Mouse (Mus musculus) urinary bladder, postnatal 36 days (tissue): ENCODE data around the gene Ppp1r26.

Source experiments
- DNase-seq, 2 experiments: peaks; one replicate each; pipeline ENCODE4 v3.0.0; 2022; ENCODE audit warnings: low spot score in 2 of 2, mixed read lengths in 1 of 2

Ppp1r26 gene

DNA sequence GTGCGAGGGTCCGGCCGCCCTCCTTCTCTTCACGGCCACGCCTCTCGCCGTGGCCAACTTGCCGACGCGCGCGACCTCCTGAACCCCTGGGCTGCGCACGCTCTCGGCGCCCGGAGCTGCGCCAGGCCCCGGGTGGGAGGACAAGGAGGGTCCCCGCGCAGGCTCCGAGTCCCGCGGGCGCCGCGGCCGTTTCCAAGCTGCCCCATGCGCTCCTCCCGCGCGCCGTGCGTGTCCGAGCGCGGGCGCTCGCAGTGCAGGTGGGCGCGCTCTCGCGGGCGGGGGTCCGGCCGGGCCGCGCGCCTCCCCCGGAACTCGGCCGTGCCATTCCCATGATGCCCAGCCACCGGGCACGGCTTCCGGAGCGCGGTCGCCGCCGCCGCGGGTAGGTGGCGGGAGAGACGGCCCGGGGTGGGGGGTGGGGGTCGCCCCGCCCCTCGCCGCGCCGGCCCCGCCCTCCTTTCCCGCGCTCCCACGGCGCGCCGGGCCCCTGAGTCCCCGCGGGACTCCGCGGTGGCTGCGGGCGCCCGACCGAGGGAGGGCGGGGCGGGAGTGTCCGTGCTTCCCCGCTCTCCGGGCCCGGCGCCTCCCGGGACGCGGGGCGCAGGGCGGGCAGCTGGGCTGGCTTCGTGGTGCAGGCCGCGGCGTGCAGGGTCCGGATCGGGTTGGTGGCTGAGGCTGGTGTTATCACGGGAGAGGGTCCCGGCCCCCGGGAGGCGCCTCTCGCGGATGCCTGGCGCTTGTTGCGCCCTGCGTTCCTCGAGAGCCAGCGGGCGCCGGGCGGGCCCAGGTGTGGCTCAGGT lies at the start of gene Ppp1r26:
Ppp1r26 (plus strand) TSS at position 286 of the 800 bp plus-strand sequence.
- peak in 1 of 2 experiments; percentile 23 for DNase-seq

DNA sequence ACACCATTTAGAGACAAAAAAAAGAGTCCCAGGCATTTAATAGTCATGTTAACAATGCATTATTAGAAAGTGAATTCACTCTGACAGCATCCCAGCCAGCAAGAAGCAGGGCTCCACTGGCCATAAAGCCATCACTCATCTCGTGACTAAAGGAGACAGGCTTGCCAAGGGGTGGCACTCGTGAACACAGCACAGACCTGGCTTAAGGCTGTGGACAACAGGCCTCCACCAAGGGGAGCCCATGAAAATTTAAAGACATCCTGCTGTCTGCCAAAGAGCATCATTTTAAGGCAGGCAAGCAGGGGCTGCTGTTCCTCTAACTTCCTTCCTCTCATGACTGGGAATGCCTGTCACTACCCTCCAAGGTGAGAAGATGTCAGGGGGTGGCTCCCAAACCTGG lies 49.7 kb upstream of the Ppp1r26 start:
- no peak for DNase-seq

GRCm38 (mm10) chr2:28397417-28398119 lies 49.0 kb upstream of the Ppp1r26 start:
- no peak for DNase-seq

- DNase-seq = peak in 1 of 2 experiments; percentile 31
Observed at GRCm38 (mm10) chr2:28401647-28402046, 45.0 kb upstream of the Ppp1r26 start.

DNA sequence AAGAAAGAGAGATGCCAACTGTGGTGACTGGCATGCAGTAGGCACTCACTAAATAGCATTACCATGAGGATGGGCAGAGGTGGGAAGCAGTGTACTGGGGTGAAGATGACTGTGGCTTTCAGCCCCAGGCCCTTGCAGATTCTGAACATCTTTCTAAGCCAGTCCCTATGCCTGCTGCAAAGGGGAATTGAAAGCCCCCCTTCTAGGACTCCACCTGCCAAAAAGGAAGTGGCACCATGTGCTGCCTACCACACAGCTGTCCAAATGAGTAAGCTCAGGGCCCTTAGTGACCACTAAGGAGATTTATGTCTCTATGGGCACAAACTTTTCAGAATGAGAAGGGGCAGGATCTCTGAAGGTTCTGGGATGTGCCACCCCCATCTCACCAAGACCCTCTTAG lies 44.5 kb upstream of the Ppp1r26 start:
- no peak for DNase-seq

GRCm38 (mm10) chr2:28407796-28408195 lies 38.8 kb upstream of the Ppp1r26 start:
- no peak for DNase-seq

- DNase-seq = no peak
Observed at GRCm38 (mm10) chr2:28409144-28409543, 37.5 kb upstream of the Ppp1r26 start.

DNA sequence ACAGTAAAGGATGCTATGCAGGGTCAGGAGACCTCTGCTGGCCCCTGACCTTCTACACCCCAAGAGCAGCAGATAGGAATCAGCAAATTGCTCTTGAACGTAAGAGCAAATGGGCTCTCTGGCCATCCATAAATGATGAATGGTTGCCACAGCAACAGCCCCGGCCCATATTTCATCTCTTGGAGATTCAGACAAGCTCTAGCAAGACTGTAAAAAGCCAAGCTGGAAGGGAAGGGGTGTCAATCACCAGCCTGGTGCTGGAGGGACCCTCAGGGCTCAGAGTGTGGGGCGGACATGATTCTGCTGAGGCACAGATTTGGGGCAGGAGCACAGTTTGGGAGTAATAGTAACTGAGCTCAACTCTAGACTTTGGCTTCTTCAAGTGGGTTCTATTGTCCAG lies 37.0 kb upstream of the Ppp1r26 start:
- DNase-seq = no peak

GRCm38 (mm10) chr2:28412936-28413335 lies 33.7 kb upstream of the Ppp1r26 start:
- DNase-seq = no peak

- DNase-seq = no peak
Observed at GRCm38 (mm10) chr2:28414116-28414756, 32.4 kb upstream of the Ppp1r26 start.

DNA sequence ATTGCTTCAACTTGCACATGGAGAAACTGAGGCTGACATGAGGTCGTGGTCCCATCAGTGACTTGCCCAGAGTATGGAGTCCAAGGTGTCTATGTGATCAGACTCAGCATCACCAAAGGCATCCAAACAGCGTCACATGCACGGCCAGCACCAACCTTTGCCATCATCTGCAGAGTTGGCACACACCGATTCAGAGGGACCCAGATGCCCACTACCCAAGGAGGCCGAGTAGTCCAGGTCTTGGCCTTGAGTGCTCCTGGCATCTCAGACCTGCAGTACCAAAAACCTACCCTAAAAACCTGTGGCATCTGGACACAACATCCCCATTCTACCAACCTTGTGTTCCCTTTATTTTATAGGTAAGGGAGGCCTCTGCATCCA lies 31.9 kb upstream of the Ppp1r26 start:
- no peak for DNase-seq

DNA sequence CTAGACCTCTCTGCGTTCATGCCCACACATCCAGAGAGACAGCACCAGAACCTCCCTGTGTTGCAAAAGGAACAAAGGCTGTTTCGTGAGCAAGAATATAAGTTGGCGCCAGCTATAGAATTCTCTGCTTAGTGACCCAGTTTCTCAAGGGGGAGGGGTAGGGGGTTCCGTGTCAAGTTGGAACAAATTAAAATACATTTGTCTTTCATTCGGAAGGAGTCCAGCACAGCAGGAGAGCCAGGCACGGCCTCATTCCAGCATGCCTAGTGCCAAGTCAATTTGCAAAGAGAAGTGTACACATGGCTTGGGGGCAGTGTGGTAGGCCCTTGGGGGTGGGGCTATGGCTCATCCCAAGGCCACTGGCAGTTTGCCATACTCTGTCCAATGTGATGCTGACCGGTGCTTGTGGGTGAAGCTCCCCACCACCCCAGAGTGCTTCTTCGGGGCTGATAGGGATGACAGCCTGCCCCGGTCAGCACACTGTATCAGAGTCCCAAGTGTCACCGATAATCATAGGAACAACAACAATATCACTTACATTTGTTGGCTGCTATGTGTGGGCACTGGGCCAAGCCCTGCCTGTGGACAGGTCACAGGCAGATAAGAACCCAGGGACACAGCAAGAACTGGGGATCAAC lies 31.1 kb upstream of the Ppp1r26 start:
- peak in 1 of 2 experiments; percentile 23 for DNase-seq

DNA sequence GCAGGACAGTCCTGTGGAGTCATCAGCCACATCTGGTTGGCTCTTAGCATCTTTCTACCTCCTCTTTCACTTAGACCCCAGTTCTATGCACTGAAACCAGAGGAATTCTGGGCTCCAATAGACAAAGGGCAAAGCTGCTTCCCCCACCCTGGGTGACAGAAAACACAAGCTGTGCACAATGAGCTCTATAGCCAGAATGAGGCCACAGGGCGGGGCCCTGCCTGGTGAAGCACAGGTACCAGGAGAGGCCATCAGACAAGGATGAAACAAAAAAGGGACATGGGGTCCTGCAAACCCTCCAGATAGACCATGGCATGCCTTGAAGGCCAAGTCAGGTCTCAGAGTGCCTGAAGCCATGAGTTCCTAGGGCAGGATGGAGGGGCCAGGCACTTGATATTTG lies 30.1 kb upstream of the Ppp1r26 start:
- DNase-seq = no peak

DNA sequence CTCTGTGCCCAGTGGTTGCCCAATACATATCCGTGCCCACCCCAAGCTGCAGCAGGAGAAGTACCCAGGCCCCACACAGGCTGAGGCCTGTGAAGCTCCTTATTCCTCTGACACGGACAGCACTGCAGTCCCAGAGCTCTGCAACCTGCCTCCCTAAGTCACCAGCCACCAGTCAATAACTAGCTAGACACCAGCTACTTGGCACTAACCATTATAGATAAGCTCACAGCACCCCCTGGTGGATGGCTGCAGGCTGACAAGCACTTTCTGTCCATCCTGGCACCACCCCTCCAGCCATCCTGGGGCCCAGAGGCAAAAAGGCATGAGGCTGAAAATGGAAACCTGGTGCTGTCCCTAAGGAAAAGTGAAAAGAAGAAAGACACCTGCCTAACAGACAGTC lies 28.6 kb upstream of the Ppp1r26 start:
- peak; percentile 80 to 86 for DNase-seq

- peak; percentile 75 to 84 for DNase-seq
Observed at GRCm38 (mm10) chr2:28419898-28420297, 26.7 kb upstream of the Ppp1r26 start.

DNA sequence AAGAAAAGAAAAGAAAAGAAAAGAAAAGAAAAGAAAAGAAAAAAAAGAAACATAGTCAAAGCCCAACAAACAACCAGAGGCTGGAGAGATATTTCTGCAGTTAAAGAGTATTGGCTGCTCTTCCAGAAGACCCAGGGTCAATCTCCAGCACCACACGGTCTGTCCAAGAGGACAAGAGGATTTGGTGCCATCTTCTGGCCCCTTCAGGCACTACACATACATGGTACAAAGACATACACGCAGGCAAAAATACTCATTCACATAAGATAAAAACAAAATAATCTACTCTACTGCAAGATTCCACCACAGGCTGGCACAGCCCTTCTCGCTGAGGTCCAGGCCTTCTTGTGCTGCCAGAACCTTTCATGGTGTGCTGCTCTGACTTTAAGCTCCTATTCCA lies 23.4 kb upstream of the Ppp1r26 start:
- DNase-seq = no peak

DNA sequence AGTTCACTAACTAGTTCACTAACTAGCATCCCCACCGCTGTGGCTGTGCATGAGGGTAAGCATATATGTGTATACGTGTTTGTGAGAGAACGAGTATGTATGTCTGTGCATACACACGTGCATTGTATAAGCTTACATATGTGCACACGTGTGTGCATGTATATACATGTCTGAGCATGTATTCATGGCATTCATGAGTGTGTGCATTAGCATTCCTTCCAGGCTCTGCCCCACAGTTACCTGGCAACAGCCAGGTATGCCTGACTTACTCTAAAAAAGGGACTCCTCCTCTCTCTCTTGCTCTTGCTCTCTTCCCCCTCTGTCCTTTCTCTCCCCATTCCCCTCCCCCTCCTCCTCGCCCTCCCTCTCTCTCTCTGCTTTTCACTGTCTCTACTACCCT lies 19.4 kb upstream of the Ppp1r26 start:
- DNase-seq = no peak

- no peak for DNase-seq
Observed at GRCm38 (mm10) chr2:28430846-28431245, 15.8 kb upstream of the Ppp1r26 start.

DNA sequence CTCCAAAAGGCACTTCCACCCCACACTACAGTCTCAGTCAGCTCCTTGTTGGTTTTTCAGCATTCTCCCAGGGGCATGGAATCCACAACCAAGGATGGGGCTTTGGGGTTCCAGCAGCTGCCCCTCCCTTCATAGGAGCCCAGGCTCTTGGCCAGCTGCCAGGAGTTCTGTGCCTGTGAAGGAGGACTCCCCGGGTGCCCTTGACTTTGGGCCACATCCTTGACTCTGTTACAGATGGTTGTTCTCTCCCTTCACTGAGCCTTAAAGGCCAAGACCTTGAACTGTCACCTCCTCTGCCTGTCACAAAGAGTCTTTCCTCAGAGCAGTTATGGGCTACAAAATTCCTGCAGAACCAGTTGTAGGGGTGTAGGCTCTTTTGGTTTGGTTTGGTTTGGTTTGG lies 13.8 kb upstream of the Ppp1r26 start:
- DNase-seq = no peak

GRCm38 (mm10) chr2:28433512-28433911 lies 13.1 kb upstream of the Ppp1r26 start:
- DNase-seq = no peak

- no peak for DNase-seq
Observed at GRCm38 (mm10) chr2:28435401-28435800, 11.2 kb upstream of the Ppp1r26 start.

DNA sequence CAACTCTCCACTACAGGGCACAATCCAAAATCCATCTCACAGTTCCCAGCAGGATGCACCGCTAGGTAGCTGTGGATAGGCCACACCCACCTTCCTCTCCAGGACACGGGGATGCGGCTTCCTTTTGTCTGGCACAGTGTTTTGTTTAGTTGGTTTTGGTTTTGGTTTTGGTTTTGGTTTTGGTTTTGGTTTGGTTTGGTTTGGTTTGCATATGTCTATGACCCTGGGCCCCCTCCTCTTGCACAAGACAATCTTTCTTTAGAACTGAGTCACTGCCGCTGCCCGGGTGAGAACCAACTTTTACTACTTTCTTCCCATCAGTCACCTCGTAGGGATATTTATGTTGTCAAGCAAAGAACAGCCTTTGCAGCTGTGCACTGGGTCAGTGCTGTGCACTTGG lies 5.8 kb upstream of the Ppp1r26 start:
- DNase-seq = no peak
